Mouse (Mus musculus): ENCODE data around the gene Rasal1.

GRCm38 (mm10) chr5:120647814-120648491, 659 bp upstream of the Rasal1 start:
- no peak for TF ChIP-seq GATA1 (IDR thresholded peaks at IDR 0.05; ENCODE audit: low read length)
- no peak for TF ChIP-seq TAL1 (IDR thresholded peaks at IDR 0.05; ENCODE audit: low read length)

Measured in erythroblast, embryonic 14.5 days (primary cell).